ENCODE assay signal across 8 mouse cellular contexts in the genomic region with DNA sequence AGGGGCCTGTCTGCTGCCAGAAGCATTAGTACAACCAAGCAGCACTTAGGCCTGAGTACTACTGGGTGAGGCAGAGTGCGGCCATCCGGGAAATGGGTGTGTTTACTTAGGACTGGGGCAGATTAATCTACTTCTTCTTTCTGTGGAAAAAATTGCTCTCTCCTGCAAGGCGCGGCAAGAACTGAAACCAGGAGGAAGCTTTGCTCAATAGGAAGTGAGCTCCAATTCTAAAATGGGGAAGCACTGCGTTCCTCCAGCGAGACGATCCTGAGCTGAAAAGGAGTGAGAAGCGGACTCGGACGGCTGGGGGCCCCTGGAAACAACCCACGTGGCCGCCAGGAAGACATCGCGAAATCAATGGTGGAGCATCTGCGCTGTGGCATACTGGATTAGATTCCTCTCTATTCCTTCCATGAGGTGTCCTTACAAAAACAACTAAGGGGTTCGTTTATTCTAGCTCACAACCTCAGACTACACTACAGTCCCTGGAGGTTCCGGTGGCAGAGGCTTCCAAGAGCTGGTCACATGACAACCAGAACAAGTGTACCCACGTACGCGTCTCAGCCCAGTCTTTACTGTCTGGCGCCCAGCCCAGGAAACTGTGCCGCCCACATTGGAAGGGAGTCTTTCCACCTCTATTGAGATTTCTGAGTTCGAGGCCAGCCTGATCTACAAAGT. TPM values are rescaled to one million over a fixed set of nuclear protein-coding genes. Genes with fewer than 3 reads are reported as not detected.
A peak's percentile ranks its signal among the peaks of the same experiment; 100 is the strongest.
DNase-seq lines count a peak whose midpoint lies in the region; ATAC-seq and TF ChIP-seq lines count a peak whose summit lies in the region.

No protein-coding gene starts in this region.

- H3K4me1 ChIP-seq in erythroblast, embryonic 14.5 days (ENCODE audit: control insufficient read depth): peaks cover 38% of the 10 kb centered on the region
- peaks cover 13% of the 10 kb centered on the region; the same call in 1 of the 2 replicates for H3K4me1 ChIP-seq in bone marrow, adult 2 months (ENCODE audit: control insufficient read depth, insufficient read depth, low read length)
- H3K4me1 ChIP-seq in heart, embryonic 14.5 days (ENCODE audit: control insufficient read depth in 2 of 2, insufficient read depth in 2 of 2, low read length in 2 of 2): peaks cover 2 to 4% of the 10 kb centered on the region in 2 experiments; a peak in 2 of 4 replicates
- H3K4me1 ChIP-seq in lung, postnatal 0 days (ENCODE audit: insufficient read depth, low read depth, low read length): peaks cover 11% of the 10 kb centered on the region; the same call in 1 of the 2 replicates

- ATAC-seq in erythroblast, adult 5-6 weeks (replicated peaks; ENCODE audit: low FRiP score, poor library complexity, severe bottlenecking): no peak
- ATAC-seq in heart, embryonic 14.5 days (ENCODE audit: insufficient number of reproducible peaks, insufficient read depth, low FRiP score, low read depth): peak; percentile 51
- ATAC-seq in lung, postnatal 0 days: peak; percentile 86

- H3K27me3 ChIP-seq in erythroblast, embryonic 14.5 days (ENCODE audit: control insufficient read depth): no peaks in the 10 kb centered on the region
- H3K27me3 ChIP-seq in heart, embryonic 14.5 days (ENCODE audit: control insufficient read depth, insufficient read depth, low read length): no peaks in the 10 kb centered on the region
- no peaks in the 10 kb centered on the region for H3K27me3 ChIP-seq in lung, postnatal 0 days (replicated peaks; ENCODE audit: insufficient read depth, low read length)

- TF ChIP-seq POLR2A in bone marrow, adult 2 months (IDR thresholded peaks at IDR 0.05; ENCODE audit: borderline replicate concordance, control insufficient read depth, low read depth, low read length): peak; percentile 9; the same call in 1 of the 2 replicates

- WGBS in bone marrow, adult 2 months: under 1% methylated on average over 23 of the region's 23 CpGs
- WGBS in heart, embryonic 14.5 days: 49% methylated on average over 23 of the region's 23 CpGs
- WGBS in lung, postnatal 0 days: 39% methylated on average over 23 of the region's 23 CpGs

- H3K36me3 ChIP-seq in erythroblast, embryonic 14.5 days (ENCODE audit: control insufficient read depth): no peaks in the 10 kb centered on the region
- 0 out of 2 replicates have a peak, but pooled peaks cover 7% of the 10 kb centered on the region for H3K36me3 ChIP-seq in heart, embryonic 14.5 days (ENCODE audit: control insufficient read depth, insufficient read depth, low read length)
- no peaks in the 10 kb centered on the region for H3K36me3 ChIP-seq in lung, postnatal 0 days (ENCODE audit: insufficient read depth, low read length)

- peak overlapping the region; percentile 32 for H3K4me2 ChIP-seq in heart, embryonic 14.5 days (ENCODE audit: low read length)
- peak overlapping the region; percentile 43 for H3K4me2 ChIP-seq in lung, postnatal 0 days (replicated peaks; ENCODE audit: low read depth, low read length)

- H3K9me3 ChIP-seq in erythroblast, embryonic 14.5 days (ENCODE audit: control insufficient read depth, low read length): no peaks in the 10 kb centered on the region
- no peaks in the 10 kb centered on the region for H3K9me3 ChIP-seq in heart, embryonic 14.5 days (ENCODE audit: control insufficient read depth, low read length)
- H3K9me3 ChIP-seq in lung, postnatal 0 days (ENCODE audit: low read length): no peaks in the 10 kb centered on the region

- TF ChIP-seq EP300 in lung, postnatal 0 days (IDR thresholded peaks at IDR 0.05): peak; percentile 35; the same call in 1 of the 2 replicates

- TF ChIP-seq CTCF in bone marrow, adult 2 months (IDR thresholded peaks at IDR 0.05; ENCODE audit: control insufficient read depth, insufficient read depth, low read length): no peak
- no peak for TF ChIP-seq CTCF in layer of hippocampus, adult 2 months (conservative IDR thresholded peaks at IDR 0.05)
- TF ChIP-seq CTCF in lung, postnatal 0 days (IDR thresholded peaks at IDR 0.05): no peak

- peak overlapping the region; percentile 46 for H3K4me3 ChIP-seq in erythroblast, embryonic 14.5 days (replicated peaks)
- H3K4me3 ChIP-seq in bone marrow, adult 2 months (replicated peaks; ENCODE audit: control insufficient read depth, low read depth, low read length): peak overlapping the region; percentile 29
- no peak overlapping the region for H3K4me3 ChIP-seq in heart, embryonic 14.5 days (ENCODE audit: control insufficient read depth in 1 of 2, insufficient read depth in 1 of 2, low read depth in 1 of 2, low read length in 2 of 2)
- peak overlapping the region; percentile 24; the same call in 1 of the 2 replicates for H3K4me3 ChIP-seq in layer of hippocampus, adult 2 months
- H3K4me3 ChIP-seq in lung, postnatal 0 days (ENCODE audit: low read depth, low read length): no peak overlapping the region

- peak; percentile 34 to 37 for DNase-seq in layer of hippocampus, adult 2 months (ENCODE audit: low spot score in 2 of 2)
- DNase-seq in lung, postnatal 0 days (ENCODE audit: low spot score): peak; percentile 76
- DNase-seq in spleen, postnatal 14 days (ENCODE audit: low spot score in 2 of 2): peak; percentile 34 to 42
- no peak for DNase-seq in retina, postnatal 1 day

- H3K27ac ChIP-seq in bone marrow, adult 2 months (ENCODE audit: control insufficient read depth, insufficient read depth, low read depth, low read length, poor library complexity): peak overlapping the region; percentile 82
- peak overlapping the region; percentile 51 to 69 for H3K27ac ChIP-seq in heart, embryonic 14.5 days (replicated peaks in 1 of 2; ENCODE audit: control insufficient read depth in 1 of 2, insufficient read depth in 1 of 2, low read depth in 2 of 2, low read length in 2 of 2)
- peak overlapping the region; percentile 48; the same call in 1 of the 2 replicates for H3K27ac ChIP-seq in layer of hippocampus, adult 2 months
- 0 out of 2 replicates have a peak overlapping the region, but pooled peaks have one; percentile 51 for H3K27ac ChIP-seq in lung, postnatal 0 days (ENCODE audit: low read length)

- H3K9ac ChIP-seq in heart, embryonic 14.5 days (ENCODE audit: low read length): no peak overlapping the region
- H3K9ac ChIP-seq in lung, postnatal 0 days (replicated peaks; ENCODE audit: low read depth): no peak overlapping the region

RNA-seq across cellular contexts. Expression of a gene that starts 14.1 kb away (rescaled TPM):
- 0.02 and 0.11 TPM in 2 replicates for polyA plus RNA-seq in erythroblast, embryonic 14.5 days (2012)
- total RNA-seq in erythroblast, adult 5-6 weeks (2015; ENCODE audit: low replicate concordance): 13.4 and 15.4 TPM in 2 replicates
- total RNA-seq in erythroblast, adult 5-6 weeks (2017; ENCODE audit: low replicate concordance): 9.1 and 15.0 TPM in 2 replicates
- 4.5 and 11.3 TPM in 2 replicates for polyA plus RNA-seq in bone marrow, adult 2 months (2011; ENCODE audit: insufficient read depth, insufficient read length, low replicate concordance, missing spikeins)
- polyA plus RNA-seq in heart, embryonic 14.5 days (2014; fragmentation: Nextera tagmentation; extraction: Ambion mirVana): 18.5 and 25.0 TPM in 2 replicates
- 10 to 100 TPM; 62.8 to 65.5 TPM for total RNA-seq in layer of hippocampus, adult 2 months (2021)
- 17.3 and 21.6 TPM in 2 replicates for polyA plus RNA-seq in lung, postnatal 0 days (2015; fragmentation: Nextera tagmentation; extraction: Ambion mirVana)

RNA-seq across cellular contexts. Expression of a gene that starts 14.1 kb away (rescaled TPM):
- 0.18 and 0.22 TPM in 2 replicates for polyA plus RNA-seq in erythroblast, embryonic 14.5 days (2012)
- 16.9 and 30.4 TPM in 2 replicates for total RNA-seq in erythroblast, adult 5-6 weeks (2015; ENCODE audit: low replicate concordance)
- total RNA-seq in erythroblast, adult 5-6 weeks (2017; ENCODE audit: low replicate concordance): 5.9 and 18.3 TPM in 2 replicates
- 11.1 and 35.7 TPM in 2 replicates for polyA plus RNA-seq in bone marrow, adult 2 months (2011; ENCODE audit: insufficient read depth, insufficient read length, low replicate concordance, missing spikeins)
- polyA plus RNA-seq in heart, embryonic 14.5 days (2014; fragmentation: Nextera tagmentation; extraction: Ambion mirVana): 74.4 and 91.6 TPM in 2 replicates
- total RNA-seq in layer of hippocampus, adult 2 months (2021): 10 to 100 TPM; 24.2 to 27.3 TPM
- polyA plus RNA-seq in lung, postnatal 0 days (2015; fragmentation: Nextera tagmentation; extraction: Ambion mirVana): 57.7 and 61.4 TPM in 2 replicates

RNA-seq across cellular contexts. Expression of a gene that starts 34.5 kb away (rescaled TPM):
- polyA plus RNA-seq in erythroblast, embryonic 14.5 days (2012): 0.41 and 0.52 TPM in 2 replicates
- 10.2 and 21.7 TPM in 2 replicates for total RNA-seq in erythroblast, adult 5-6 weeks (2015; ENCODE audit: low replicate concordance)
- 18.1 and 20.1 TPM in 2 replicates for total RNA-seq in erythroblast, adult 5-6 weeks (2017; ENCODE audit: low replicate concordance)
- polyA plus RNA-seq in bone marrow, adult 2 months (2011; ENCODE audit: insufficient read depth, insufficient read length, low replicate concordance, missing spikeins): 12.7 and 25.2 TPM in 2 replicates
- polyA plus RNA-seq in heart, embryonic 14.5 days (2014; fragmentation: Nextera tagmentation; extraction: Ambion mirVana): 23.5 and 26.2 TPM in 2 replicates
- 10 to 100 TPM; 29.2 to 29.7 TPM for total RNA-seq in layer of hippocampus, adult 2 months (2021)
- 25.8 and 30.6 TPM in 2 replicates for polyA plus RNA-seq in lung, postnatal 0 days (2015; fragmentation: Nextera tagmentation; extraction: Ambion mirVana)

RNA-seq across cellular contexts. Expression of a gene that starts 51.7 kb away (rescaled TPM):
- 0.17 and 0.60 TPM in 2 replicates for polyA plus RNA-seq in erythroblast, embryonic 14.5 days (2012)
- total RNA-seq in erythroblast, adult 5-6 weeks (2015; ENCODE audit: low replicate concordance): 29.0 and 38.5 TPM in 2 replicates
- total RNA-seq in erythroblast, adult 5-6 weeks (2017; ENCODE audit: low replicate concordance): 18.1 and 25.4 TPM in 2 replicates
- 22.6 and 50.5 TPM in 2 replicates for polyA plus RNA-seq in bone marrow, adult 2 months (2011; ENCODE audit: insufficient read depth, insufficient read length, low replicate concordance, missing spikeins)
- 7.4 and 8.7 TPM in 2 replicates for polyA plus RNA-seq in heart, embryonic 14.5 days (2014; fragmentation: Nextera tagmentation; extraction: Ambion mirVana)
- 10 to 100 TPM; 11.2 to 11.6 TPM for total RNA-seq in layer of hippocampus, adult 2 months (2021)
- 31.5 and 43.5 TPM in 2 replicates for polyA plus RNA-seq in lung, postnatal 0 days (2015; fragmentation: Nextera tagmentation; extraction: Ambion mirVana)

Comparison
In these comparisons a context has a peak if more than half of its experiments do, and no peak if none do; other contexts are left out.
1. H3K4me3 ChIP-seq: peak in erythroblast, embryonic 14.5 days (single experiment), bone marrow, adult 2 months (single experiment) and layer of hippocampus, adult 2 months (single experiment); none in heart, embryonic 14.5 days (0 of 2) and lung, postnatal 0 days (single experiment).
2. Peak in every context shown above with its lines, with median percentiles within 50 percentile points of each other: H3K27ac ChIP-seq.